Mouse (Mus musculus) lung, postnatal 0 days (tissue): ENCODE data around the gene Casq1. TPM values are rescaled to one million over a fixed set of nuclear protein-coding genes. Genes with fewer than 3 reads are reported as not detected.
A peak's percentile ranks its signal among the peaks of the same experiment; 100 is the strongest.

Experiments
- ATAC-seq: fragments of 200-750 bp; cut with Nextera tagmentation; 2 replicates; pipeline ENCODE4 v1.8.0; 2017; ENCODE audit warnings: moderate library complexity
- DNase-seq: peaks from one replicate; pipeline ENCODE4 v3.0.0-alpha.2; 2016; ENCODE audit warnings: low spot score
- H3K27ac ChIP-seq: fragments of 300-500 bp; sonication (generic); 2 replicates; pipeline ENCODE4 v1.5.1; 2014; ENCODE audit warnings: antibody characterized with exemption, mild to moderate bottlenecking, low read length, mixed read lengths
- H3K27me3 ChIP-seq: fragments of 300-500 bp; sonication (generic); replicated peaks from 2 replicates; pipeline ENCODE4 v1.6.1; 2014; ENCODE audit warnings: low read length, mixed read lengths; ENCODE audit not compliant: insufficient read depth
- H3K36me3 ChIP-seq: fragments of 300-500 bp; sonication (generic); 2 replicates; pipeline ENCODE4 v1.6.1; 2014; ENCODE audit warnings: low read length, mixed read lengths; ENCODE audit not compliant: insufficient read depth
- H3K4me1 ChIP-seq: fragments of 300-500 bp; sonication (generic); 2 replicates; pipeline ENCODE4 v1.6.1; 2014; ENCODE audit warnings: antibody characterized with exemption, low read depth, low read length, mixed read lengths; ENCODE audit not compliant: insufficient read depth
- H3K4me2 ChIP-seq: fragments of 300-500 bp; sonication (generic); replicated peaks from 2 replicates; pipeline ENCODE4 v1.6.1; 2014; ENCODE audit warnings: low read depth, mild to moderate bottlenecking, low read length, moderate library complexity, mixed read lengths
- H3K4me3 ChIP-seq: fragments of 300-500 bp; sonication (generic); 2 replicates; pipeline ENCODE4 v1.5.1; 2014; ENCODE audit warnings: low read depth, low read length
- H3K9ac ChIP-seq: fragments of 300-500 bp; sonication (generic); replicated peaks from 2 replicates; pipeline ENCODE4 v1.6.1; 2014; ENCODE audit warnings: low read depth, mild to moderate bottlenecking
- H3K9me3 ChIP-seq: fragments of 300-500 bp; sonication (generic); 2 replicates; pipeline ENCODE4 v1.6.1; 2016; ENCODE audit warnings: low read length, mixed read lengths
- CTCF ChIP-seq: IDR thresholded peaks from 2 replicates; pipeline ENCODE4 v1.5.1; 2016; ENCODE audit warnings: antibody characterized with exemption, mild to moderate bottlenecking
- EP300 ChIP-seq: IDR thresholded peaks from 2 replicates; pipeline ENCODE4 v1.6.1; 2016; ENCODE audit warnings: antibody characterized with exemption, mild to moderate bottlenecking, control low read depth
- WGBS: fragments of 180-500 bp; shearing (Covaris S2); extraction: QIAGEN DNeasy Blood & Tissue Kit; methylation state at CpG from one replicate; pipeline ENCODE4 v1.1.7; 2014; 5-methylcytosine and 5-hydroxymethylcytosine counted together
- polyA plus RNA-seq: library from polyadenylated mRNA; unstranded; fragments of >200 nt; fragmentation: Nextera tagmentation; extraction: Ambion mirVana; gene quantifications from 2 replicates; pipeline ENCODE4 v1.2.1, GENCODE M21; 2015

The Casq1 gene
- polyA plus RNA-seq, 1 experiment from 2014 or later: 2.5 TPM

DNA sequence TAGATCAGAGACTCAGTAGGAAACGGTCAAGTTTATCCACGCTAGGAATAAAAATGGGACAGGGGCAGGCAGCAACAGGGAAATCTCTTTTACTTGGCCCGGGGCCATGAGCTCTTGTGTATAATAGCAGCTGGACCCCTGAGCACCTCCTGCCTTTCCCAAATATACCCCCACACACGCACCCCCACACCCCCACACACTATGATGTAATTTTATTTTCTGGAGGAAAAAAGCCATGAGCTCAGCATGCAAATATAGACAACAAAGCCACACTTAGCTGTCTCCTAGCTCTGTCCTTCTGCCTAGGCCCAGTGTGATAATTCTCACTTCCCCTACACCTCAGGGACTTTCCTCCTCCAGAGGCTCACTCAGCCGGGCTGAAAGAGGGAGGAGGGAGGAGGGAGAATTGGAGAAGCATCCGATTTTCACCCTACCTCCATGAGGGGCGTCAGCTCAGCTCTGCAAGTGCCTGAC, 12.5 kb downstream of the Casq1 start:
- H3K9me3 ChIP-seq: no peaks in the 10 kb centered on the region
- TF ChIP-seq CTCF (no peak), EP300 (no peak)

GRCm38 (mm10) chr1:172206141-172206917, 13.3 kb downstream of the Casq1 start, which contains the start of gene Pea15a:
TSS of gene Pea15a (minus strand) at chr1:172206804.
- peak within 1 kb of the TSS; percentile 84 for H3K4me2 ChIP-seq
- no peaks in the 10 kb centered on the region for H3K36me3 ChIP-seq
- H3K27ac ChIP-seq: peak within 1 kb of the TSS; percentile 89
- H3K27me3 ChIP-seq: no peaks in the 10 kb centered on the region
- H3K9me3 ChIP-seq: no peaks in the 10 kb centered on the region
- peaks cover 14% of the 10 kb centered on the region; the same call in 1 of the 2 replicates for H3K4me1 ChIP-seq
- peak within 1 kb of the TSS; percentile 70 for H3K9ac ChIP-seq
- DNase-seq (peak; percentile 89), ATAC-seq (peak; percentile 90)
- WGBS: 1% methylated on average over 38 of the region's 40 CpGs
- TF ChIP-seq CTCF (no peak), EP300 (no peak)
- H3K4me3 ChIP-seq: peak within 1 kb of the TSS; percentile 67

More for the DNA sequence above, 12.5 kb downstream of the Casq1 start:
- DNase-seq (peak; percentile 35), ATAC-seq (0 out of 2 replicates have a peak, but pooled peaks have one; percentile 13)
- WGBS: 16% methylated on average over 7 of the region's 7 CpGs
- H3K4me2 ChIP-seq: peak overlapping the region; percentile 84
- H3K4me3 ChIP-seq: peak overlapping the region; percentile 67; the same call in 1 of the 2 replicates
- H3K36me3 ChIP-seq: no peaks in the 10 kb centered on the region
- peak overlapping the region; percentile 89 for H3K27ac ChIP-seq
- H3K4me1 ChIP-seq: peaks cover 12% of the 10 kb centered on the region; the same call in 1 of the 2 replicates
- H3K9ac ChIP-seq: 0 out of 2 replicates have a peak overlapping the region, but pooled peaks have one; percentile 70
- no peaks in the 10 kb centered on the region for H3K27me3 ChIP-seq

GRCm38 (mm10) chr1:172205741-172206087, 14.0 kb downstream of the Casq1 start:
- ATAC-seq (no peak), DNase-seq (no peak)
- 7% methylated on average over 3 of the region's 3 CpGs for WGBS
- peak overlapping the region; percentile 84 for H3K4me2 ChIP-seq
- no peaks in the 10 kb centered on the region for H3K9me3 ChIP-seq
- peak overlapping the region; percentile 67 for H3K4me3 ChIP-seq
- H3K36me3 ChIP-seq: no peaks in the 10 kb centered on the region
- peak overlapping the region; percentile 70 for H3K9ac ChIP-seq
- no peaks in the 10 kb centered on the region for H3K27me3 ChIP-seq
- no peak for TF ChIP-seq CTCF
- no peak for TF ChIP-seq EP300
- peak overlapping the region; percentile 89; the same call in 1 of the 2 replicates for H3K27ac ChIP-seq
- H3K4me1 ChIP-seq: peaks cover 14% of the 10 kb centered on the region; the same call in 1 of the 2 replicates

DNA sequence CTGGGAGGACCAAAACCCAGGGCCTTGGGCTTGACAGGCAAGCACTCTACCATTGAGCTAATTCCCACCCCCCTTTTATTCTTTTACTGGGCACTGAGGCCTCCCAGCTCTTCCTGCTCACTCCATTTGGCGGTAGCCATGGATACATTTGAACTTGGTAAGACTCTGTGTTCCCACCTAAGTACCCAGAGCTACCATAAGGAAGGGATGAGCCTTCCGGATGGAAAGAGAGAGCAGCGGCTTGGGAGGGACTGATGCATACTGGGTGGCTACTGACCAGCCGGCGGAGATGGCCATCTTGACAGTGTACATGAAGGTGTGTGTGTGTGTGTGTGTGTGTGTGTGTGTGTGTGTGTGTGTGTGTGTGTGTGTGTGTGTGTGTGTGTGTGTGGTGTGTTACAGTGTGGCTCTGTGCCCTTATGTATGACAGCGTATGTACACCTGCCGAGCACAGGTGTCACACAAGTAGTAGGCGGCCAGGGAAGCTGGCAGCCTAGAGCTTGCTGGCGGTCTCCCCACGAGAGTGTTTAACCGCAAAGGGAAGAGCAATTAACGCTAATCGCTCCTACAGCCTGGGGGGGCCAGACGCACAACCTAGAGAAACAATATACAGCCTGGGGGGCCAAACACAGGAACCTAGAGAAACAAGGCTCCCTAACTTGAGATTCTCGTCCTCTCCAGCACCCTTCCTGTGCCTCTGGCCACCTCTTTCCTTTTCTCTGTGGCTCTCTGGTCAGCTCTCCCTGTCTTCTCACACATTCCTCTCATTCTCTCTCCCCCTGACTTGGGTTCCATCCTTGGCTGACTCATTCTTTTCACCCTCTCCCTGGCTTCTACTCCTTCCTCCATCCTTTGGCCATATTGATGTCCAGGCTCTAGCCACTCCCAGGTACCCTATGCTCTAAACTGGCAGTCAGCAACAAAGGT, 14.6 kb downstream of the Casq1 start:
- H3K4me1 ChIP-seq: peaks cover 14% of the 10 kb centered on the region; the same call in 1 of the 2 replicates
- WGBS: 38% methylated on average over 14 of the region's 15 CpGs

GRCm38 (mm10) chr1:172204033-172204813, 15.4 kb downstream of the Casq1 start:
- H3K4me1 ChIP-seq: peaks cover 14% of the 10 kb centered on the region; the same call in 1 of the 2 replicates
- TF ChIP-seq EP300: no peak
- TF ChIP-seq CTCF: no peak
- H3K4me2 ChIP-seq: no peak overlapping the region
- WGBS: 26% methylated on average over 9 of the region's 9 CpGs
- H3K27me3 ChIP-seq: no peaks in the 10 kb centered on the region
- ATAC-seq (no peak), DNase-seq (no peak)
- H3K27ac ChIP-seq: peak overlapping the region; percentile 71
- H3K9ac ChIP-seq: no peak overlapping the region
- H3K9me3 ChIP-seq: no peaks in the 10 kb centered on the region
- H3K4me3 ChIP-seq: no peak overlapping the region
- H3K36me3 ChIP-seq: peaks cover 8% of the 10 kb centered on the region; the same call in 1 of the 2 replicates

More for the DNA sequence above, 14.6 kb downstream of the Casq1 start:
- no peak overlapping the region; the same call in 1 of the 2 replicates for H3K4me3 ChIP-seq
- no peak for ATAC-seq
- H3K27me3 ChIP-seq: no peaks in the 10 kb centered on the region
- DNase-seq: no peak
- H3K4me2 ChIP-seq: peak overlapping the region; percentile 84
- no peak overlapping the region for H3K9ac ChIP-seq
- TF ChIP-seq EP300 (no peak), CTCF (no peak)
- peak overlapping the region; percentile 71; the same call in 1 of the 2 replicates for H3K27ac ChIP-seq
- no peaks in the 10 kb centered on the region for H3K9me3 ChIP-seq
- peaks cover 2% of the 10 kb centered on the region; the same call in 1 of the 2 replicates for H3K36me3 ChIP-seq
